Mouse (Mus musculus) lung, postnatal 14 days (tissue): Measurements from ENCODE around the gene Sort1.
"Not testable (repeated sequence)": the region's sequence is repeated elsewhere in the genome, so short reads cannot be mapped to it uniquely, and the experiment has no call there.

Source experiments
- DNase-seq: peaks from one replicate; pipeline ENCODE4 v3.0.0; 2021

Gene Sort1

DNA sequence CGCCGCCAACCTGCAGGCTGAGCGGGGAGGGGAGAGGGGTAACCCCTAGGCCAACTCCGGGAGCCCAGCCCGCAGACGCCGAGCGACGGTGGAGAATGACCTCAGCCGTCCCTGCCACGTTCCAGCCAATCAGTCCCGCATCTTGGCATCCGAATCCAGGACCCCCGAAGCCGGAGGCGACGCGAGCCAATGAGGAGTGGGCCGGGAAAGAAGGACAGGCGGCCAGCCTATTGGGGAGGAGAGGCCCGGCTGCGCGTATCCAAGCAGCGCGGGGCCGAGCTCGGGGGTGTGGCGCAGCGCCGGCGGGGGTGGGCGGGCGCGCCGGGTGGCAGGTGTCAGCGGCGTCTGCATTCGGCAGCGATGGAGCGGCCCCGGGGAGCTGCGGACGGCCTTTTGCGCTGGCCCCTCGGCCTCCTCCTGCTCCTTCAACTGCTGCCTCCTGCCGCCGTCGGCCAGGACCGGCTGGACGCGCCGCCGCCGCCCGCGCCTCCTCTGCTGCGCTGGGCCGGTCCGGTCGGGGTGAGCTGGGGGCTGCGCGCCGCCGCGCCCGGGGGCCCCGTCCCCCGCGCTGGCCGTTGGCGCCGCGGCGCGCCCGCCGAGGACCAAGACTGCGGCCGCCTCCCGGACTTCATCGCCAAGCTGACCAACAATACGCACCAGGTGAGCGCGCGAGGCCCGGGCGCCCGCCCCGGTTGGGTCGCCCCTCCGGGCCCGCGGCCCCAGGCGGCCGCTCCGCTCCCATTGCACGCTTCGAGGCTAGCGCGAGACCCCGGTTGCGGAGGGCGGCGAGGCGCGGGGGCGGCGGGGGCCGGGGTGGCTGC is at the start of gene Sort1:
Gene Sort1 (plus strand): TSS at position 302 of the 821 bp plus-strand sequence.
- peak; percentile 87 for DNase-seq

DNA sequence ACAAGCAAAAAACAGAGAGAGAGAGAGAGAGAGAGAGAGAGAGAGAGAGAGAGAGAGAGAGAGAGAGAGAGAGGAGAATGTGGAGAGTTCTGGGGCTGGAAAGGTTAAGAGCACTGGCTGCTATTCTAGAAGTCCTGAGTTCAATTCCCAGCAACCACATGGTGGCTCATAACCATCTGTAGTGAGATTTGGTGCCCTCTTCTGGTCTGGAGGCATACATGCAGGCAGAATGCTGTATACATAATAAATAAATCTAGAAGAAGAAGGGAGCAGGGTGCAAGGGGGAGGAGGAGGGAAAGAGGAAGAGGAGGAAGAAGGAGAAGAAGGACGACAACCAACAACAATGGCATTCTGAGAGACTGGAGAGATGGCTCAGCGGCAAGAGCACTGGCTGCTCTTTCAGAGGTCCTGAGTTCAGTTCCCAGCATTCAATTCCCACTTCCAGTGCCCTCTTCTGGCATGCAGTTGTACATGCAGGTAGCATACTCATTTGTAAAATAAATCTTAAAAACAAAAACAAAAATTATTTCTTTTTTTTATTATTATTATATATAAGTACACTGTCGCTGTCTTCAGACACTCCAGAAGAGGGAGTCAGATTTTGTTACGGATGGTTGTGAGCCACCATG is 46.3 kb upstream of the Sort1 start:
- not testable (repeated sequence) for DNase-seq

DNA sequence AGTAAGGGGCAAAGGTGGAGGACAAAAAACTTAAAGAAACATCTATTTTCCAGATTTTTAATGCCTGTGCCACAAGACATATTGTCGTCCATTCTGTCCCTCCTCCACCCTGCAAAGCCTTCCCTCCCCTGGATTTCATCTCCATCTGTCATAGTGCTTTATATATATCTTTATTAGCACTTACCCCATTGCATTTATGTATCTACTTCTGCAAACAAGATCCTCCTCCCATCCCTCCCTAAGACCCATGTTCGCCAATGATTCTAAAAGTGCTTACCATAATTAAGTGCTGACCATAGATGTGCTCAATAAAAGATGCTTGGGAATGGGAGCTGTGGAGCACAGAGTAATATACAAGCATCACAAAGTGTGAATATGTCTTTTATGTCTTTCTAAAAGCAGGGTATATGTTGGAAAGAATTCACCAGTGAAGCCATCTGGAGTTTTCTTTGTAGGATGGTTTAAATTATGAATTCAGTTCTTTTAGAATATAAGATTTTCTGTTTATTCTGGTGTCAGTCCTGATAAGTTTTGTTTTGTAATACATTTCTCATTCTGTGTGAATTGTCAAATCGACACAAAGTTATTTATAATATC is 42.5 kb upstream of the Sort1 start:
- DNase-seq = no peak

DNA sequence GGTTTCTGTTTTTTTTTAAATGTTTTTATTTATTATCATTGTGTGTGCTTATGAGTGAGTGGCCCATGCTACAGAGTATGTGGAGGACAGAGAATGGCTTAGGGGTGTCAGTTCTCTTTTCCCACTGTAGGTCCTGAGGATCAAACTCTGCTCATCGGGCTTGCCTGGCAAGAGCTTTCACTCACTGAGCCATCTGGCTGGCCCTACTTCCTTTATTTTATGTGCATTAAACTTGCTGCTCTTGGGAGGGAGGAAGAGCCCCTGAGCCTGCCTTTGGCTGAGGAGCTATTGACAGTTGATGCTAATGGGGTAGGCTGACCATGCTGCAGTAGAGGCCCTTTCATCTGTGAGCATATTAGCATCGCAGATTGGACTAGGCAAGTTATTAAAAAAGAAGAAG is 37.0 kb upstream of the Sort1 start:
- no peak for DNase-seq

DNA sequence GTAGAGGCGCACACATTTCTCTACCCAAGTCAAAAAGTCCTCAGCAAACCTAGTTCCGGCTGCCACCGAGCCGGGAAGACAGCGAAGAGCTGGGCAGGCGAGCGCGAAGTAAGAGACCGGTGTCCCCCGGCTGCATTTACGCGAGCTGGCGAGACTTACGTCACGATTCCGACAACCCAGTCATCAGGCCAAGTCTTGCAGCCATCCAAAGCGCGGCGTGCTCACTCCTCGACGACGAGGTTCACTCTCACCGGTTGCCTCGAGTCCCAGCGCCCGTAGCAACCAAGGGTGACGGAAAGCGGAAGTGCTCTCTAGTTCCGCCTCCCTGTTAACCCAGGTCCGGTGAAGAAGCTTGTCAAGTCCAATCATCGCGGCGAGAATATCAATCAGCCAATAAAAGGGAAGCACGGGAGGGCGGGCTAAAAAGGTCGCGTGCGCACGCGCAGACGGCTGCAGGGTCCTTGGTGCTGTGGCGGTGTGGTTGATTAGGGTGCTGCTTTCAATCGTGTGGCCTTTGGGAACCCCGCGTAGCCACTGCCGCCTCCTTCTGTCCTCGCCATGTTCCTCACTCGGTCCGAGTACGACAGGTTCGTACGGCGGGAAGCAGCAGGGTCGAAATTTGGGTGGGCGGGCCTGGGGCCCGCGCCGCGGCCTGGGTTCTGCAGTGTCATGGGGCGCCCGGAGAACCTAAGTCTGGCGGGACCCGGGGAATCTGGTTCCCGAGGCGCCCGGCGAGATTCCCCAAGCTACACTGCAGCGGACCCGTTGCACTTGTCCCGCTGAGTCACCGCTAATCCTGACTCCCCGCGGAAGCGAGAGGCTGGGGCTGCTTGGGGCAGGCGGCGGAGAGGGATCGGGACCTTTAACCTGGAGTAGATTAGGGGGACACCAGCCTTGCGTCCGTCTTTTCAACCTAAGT is 26.9 kb upstream of the Sort1 start, which contains the start of gene Psma5:
Gene Psma5 (plus strand): TSS at position 208 of the 919 bp plus-strand sequence.
- peak; percentile 95 for DNase-seq

DNA sequence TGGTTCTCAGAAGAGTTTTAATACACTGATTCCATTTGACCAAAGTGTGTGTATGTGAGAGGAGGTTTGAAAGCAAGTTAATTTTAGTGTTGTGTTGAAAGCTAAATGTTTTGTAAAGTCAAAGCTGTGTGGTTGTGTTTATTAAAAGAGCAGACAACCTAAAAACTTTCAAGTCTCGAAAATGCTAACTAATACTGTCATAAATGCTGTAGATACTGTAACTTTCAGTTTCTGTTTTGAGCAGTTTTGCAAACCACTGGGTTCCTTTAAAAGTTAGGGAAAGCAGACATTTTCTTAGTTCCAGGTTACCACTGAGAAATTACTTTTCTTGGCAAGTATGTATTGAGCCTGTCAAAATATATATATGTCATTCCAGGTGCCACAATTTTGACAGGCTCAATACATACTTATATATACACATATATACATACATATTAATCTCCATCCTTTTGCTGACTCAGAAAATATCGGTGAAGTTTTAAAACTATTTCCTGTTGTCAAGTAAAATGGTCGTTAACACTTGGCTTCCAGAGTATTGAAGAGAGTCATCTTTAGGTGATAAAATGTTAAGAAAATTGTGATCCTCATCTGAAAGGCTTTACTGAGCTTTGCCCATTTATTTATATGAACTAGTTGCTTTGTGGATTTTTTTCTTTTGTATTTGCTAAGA is 25.9 kb upstream of the Sort1 start:
- no peak for DNase-seq

DNA sequence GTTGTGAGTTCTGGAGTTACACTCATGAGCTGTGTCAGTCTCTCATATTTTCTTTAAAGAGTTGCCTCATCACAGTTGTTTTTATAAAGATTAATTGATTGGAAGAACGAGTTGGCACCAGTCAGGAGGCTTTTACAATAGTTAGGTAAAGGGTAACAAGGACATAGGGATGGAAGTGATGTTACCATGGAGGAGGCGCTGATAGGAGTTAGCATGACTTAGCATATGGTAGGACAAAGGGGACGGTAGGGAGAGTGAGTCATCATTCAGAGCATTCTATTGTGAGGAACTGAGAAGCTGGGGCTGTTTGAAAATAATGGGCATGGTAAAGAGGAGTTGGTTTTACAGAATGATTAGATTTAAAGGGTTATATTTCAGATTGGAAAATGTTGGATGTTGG is 24.6 kb upstream of the Sort1 start:
- DNase-seq = no peak

DNA sequence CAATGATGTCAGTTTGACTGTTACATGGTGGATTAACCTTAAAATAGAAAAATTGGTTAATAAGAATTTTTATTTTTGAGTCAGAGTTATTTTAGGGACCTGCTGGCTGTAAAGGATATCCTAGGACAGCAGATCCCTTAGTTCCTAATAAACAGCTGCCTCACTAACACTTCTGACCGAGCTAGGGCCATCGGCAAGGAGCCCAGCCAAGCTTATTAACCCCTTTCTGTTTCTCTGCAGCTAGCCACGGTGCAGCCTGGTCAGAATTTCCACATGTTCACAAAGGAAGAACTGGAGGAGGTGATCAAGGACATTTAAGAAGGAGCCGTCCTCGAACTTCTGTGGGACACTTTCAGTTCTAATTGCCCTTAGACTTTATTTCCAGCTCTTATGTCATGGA is 4.4 kb upstream of the Sort1 start:
- DNase-seq = not testable (repeated sequence)

DNA sequence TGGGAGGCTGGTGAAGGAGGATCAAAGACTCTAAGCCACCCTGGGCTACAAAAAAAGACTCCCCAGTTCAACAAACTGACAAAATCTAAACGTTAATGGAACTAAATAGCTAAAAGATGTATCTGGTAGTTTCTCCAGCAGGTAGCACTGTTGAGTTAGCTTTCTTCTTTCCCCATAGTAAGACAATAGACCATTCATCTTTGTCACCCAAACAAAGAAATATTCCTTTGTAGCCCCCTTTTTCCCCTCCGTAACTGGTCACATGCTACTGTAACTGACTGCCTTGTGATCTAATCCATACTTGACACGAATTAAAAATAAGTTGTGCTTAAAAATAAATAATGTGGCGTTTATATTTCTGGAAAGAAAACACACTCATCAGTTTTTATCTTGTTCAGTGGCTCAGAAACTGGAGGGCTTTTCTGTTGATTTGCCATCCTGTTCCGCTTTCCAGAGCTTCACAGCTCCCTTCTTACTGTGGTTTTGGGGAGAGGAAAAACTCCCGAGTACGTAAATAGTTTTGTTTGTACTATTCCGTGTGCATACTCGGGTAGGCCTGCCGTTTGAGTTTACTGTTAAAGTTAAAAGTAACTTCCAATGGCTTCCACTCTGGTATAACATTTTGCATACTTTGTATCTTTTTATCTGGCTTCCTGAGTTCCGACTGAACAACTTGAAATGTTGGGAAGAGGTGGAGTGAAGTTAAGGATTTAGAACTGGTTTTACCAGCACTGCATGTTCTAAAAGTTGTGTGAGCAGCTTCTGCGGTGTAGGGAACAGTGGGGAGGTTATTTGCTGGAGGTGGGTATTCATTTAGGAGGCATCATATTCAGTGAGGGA is 1.3 kb upstream of the Sort1 start:
- DNase-seq = peak; percentile 48

DNA sequence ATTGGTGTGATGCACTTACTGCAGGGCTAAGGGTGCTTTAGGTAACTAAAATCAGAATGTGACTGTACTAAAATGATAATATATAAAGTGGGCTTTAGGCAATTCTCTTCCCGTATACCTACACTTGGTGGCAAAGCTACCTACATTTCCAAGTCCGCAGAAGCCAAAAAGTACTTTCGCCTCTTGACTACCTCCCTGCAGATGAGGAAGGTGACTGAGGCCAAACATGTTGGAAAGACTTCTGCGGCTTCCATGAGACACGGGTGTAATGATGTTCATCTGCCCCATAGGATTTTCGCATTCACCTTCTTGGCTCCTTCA is 681 bp upstream of the Sort1 start:
- DNase-seq = no peak

DNA sequence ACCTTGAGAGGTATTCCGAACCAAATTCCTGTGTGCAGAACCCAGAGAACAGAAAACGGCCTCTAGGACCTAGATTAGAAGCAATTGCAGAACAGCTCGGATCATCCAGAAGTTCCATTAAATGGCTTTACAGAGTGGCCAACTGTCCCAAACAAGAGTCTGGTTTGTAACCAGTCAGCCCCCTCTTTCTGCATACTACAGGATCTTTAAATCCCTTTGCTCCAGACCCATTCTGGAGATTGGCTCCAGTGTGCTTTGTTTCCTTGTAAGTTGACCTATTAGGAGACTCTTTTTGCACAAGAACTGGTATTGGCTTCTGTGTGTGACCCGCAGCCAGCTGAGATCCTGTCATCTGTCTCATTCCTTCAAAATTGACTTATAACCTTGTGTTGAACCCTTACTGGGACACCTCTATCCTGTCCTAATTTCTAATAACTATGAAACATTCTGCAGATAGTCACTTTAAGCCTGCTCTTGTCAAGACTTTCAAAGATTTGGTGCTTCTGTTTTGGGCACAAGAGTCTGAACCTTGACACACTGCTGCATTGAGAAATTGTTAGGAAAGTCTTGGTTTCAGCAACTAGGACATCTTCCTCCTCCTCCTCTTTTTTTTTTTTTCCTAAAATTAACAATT is 1.3 kb downstream of the Sort1 start:
- no peak for DNase-seq

DNA sequence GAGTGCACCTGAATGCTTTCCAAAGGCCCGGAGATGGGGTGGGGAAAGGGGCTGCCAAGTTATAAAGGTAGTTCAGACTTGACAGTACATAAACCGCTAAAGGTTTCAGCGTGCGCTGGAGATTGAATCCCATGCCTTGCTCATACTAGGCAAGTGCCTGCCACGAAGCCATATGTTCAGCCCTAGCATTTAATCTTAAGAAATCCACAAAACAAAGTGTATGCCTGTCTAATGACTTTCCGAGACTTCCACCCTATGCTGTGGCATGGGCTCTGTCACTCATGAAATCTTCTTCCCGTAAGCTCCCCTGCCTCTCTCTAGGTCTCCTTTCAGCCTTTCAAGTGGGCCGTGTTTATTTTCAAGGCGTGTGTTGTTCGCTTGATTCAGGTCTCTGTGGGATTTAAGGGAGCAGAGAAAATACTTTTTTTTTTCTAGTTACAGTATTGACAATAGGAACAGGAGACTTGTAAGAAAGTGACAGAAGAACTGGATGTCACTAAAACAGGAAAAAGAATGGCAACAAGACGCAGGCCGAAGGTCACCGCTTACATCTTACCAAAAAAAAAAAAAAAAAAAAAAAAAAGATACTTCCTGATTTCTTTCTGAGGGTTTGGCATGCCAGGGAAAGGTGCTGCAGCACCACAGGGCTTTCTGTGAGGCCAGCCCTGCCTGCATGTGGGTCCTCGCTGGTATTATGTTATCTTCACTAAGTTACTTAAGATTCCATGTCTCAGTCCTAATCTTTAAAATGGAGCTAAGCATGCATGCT is 3.0 kb downstream of the Sort1 start:
- DNase-seq = no peak

DNA sequence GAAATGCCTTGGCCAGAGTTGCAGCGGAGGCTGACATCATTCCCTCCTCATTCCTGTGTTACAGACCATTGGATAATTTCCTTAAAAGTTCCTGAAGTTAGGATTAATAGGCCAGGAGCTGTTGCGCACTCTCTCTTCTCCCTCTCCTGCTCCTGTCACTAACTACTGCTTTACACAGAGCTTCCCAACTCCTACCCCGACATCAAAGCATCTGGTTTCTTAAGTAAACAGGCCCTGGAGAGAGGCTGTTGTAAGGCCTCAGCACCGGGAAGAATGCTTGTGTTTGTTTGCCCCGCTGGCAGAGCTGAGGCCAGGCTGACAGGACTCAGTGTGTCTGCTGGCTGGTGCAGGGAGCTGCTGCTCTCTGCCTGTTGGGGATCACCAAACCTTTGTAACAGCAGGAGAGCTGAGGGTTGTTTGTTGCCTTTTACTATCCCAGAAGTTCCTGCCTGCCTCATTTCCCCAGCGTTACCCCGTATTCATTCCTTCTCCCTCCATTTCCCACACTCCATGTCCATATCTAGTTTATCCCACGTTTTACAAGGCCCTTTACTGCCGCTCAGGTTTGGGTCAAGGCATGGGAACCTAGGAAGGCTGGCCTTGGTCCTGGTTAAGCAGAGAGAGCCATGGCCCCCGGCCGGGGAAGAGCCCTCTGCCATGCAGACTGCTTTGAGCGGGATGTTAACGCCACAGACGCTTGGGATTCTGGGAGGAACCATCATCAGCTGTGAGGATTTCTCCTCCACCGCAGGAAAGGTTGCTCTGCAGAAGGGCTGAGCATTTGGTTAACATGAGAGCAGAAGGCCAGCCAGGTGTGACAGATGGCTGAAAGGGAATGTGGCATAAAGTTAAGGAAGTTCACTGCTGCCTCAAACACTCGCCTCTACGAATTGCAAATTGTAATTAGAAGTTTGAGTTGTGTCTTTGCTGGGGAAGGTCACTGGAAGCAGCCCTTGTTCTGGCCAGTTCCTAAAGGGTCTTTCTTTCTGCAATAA is 4.2 kb downstream of the Sort1 start:
- peak; percentile 60 for DNase-seq

DNA sequence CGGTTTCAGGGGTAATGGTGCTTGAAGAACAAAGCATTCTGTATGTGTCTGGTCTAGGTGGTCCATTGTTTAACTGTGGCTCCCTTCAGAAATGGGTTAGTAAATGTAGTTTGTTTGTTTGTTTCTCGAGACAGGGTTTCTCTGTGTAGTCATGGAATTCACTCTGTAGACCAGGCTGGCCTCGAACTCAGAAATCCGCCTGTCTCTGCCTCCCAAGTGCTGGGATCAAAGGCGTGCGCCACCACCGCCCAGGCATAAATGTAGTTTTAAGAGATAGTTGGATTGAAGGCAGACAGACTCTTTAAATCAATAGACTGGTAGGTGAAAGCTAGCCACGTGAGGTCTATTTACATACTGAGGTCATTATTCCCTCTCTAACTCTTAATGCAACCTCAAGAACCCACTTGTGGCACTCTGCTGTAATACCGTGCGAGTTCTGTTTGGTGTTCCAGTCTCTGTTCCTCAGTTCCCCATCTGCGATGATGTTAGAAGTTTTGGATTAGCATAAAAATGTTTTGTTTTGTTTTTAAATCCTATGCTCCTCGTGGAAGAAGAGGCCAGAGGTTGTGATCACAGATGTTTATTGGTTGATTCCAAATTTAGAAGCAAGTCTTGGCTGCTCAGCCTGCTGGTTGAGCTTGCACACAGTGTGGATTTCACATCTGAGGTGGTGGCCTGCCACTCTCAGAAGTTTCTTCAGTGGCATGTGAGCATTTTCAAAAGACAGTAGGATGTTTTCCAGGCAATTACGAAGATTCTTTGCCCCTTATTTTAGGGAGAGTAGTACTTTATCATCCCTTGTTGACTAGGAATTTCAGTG is 5.6 kb downstream of the Sort1 start:
- DNase-seq = peak; percentile 42

DNA sequence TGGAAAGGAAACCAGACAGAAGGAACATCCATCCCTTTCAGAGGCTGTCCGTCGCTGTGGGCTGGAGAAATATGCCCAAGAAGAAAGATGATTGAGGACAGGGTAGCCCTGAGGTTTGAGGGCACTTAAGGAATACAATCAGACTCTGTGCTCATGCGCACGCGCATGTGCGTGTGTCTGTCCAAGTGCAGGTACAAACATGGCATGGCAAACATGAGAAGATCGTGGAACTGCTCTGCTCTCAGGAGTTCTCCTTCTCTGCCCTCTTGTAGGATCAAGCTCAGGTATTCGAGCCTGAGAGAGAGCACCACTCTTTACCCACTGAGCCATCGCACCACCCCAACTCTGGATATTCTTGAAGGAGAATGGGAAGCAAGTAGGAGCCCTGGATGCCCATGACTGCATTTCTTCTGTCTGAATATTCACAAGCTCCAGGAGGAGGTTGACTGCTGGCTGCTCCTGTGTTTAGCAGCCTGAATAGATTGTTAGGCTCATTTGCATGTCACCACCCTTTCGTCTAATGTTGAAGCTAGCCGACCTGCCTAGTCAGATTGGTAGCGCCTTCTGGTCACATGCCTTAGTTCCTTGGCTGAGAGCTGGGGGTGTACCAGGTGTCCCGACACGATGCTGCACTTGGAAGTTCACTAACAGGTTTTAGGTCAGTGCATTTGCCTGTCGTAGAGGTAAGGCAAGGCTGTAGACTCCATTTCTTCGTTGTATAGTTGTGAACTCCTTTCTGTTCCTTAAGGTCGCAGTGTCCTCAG is 7.3 kb downstream of the Sort1 start:
- no peak for DNase-seq

DNA sequence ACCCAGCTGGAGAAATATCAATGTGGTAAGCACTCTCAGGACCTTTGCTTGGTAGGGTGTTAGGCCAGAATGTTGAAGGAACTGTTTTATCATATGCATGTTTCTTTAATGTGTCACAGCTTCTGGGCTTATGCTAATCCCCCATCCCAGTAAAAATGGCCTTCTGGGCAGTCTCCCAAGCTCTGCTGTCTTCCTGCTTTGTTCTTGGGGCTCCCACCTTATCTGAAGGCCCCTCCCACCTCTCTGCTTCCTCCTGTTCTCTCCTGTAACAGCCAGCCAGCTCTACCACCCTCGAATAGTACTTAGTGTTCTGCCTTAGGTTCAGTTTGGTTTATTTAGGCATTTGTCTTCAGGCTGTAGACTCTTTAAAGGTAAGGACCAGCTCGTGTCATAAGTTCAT is 10.5 kb downstream of the Sort1 start:
- no peak for DNase-seq
